Mouse (Mus musculus) cortical plate, adult 2 months (tissue): ENCODE data around the gene Cacna2d1.

Source experiments
- CTCF ChIP-seq: fragments of 200-500 bp; IDR thresholded peaks from 2 replicates; pipeline ENCODE4 v1.5.1; 2011; ENCODE audit warnings: mild to moderate bottlenecking, control low read depth, low read length; ENCODE audit not compliant: insufficient read depth; ENCODE audit errors: extremely low read depth
- POLR2A ChIP-seq: fragments of 200-500 bp; IDR thresholded peaks from 2 replicates; pipeline ENCODE4 v1.6.1; 2011; ENCODE audit warnings: mild to moderate bottlenecking, low read length, control low read depth; ENCODE audit not compliant: insufficient read depth; ENCODE audit errors: extremely low read depth

DNA sequence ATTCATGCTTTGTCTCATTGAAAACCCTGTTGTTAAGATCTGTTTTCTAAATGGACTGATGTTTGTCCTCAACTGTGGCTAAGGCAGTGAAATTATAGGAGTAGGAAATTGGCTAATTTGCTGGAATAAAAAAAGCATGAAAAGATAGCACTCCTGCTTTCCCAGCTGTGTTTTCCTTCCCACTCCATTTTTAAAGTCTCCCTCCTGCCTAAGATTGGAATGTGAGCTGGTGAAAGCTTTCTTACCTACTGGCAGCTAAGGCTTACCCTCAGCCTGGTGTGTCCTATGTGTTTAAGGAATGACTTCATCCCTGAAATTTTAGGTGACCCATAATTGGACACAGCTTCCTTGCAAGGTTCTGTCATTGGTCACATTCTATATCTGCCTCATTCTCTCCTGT is 40.2 kb downstream of the Cacna2d1 start:
- no peak for TF ChIP-seq CTCF
- no peak for TF ChIP-seq POLR2A
